Mouse (Mus musculus): ENCODE measurements around the gene Zfp750. TPM values are rescaled to one million over a fixed set of nuclear protein-coding genes. Genes with fewer than 3 reads are reported as not detected.

Zfp750 gene
- total RNA-seq, 2 experiments from 2014 or later = 0.13 TPM; not detected in 1

GRCm38 (mm10) chr11:121475699-121476415 is 43.3 kb downstream of the Zfp750 start:
- peak; percentile 35 for DNase-seq

- DNase-seq = no peak
These were observed 44.3 kb downstream of the Zfp750 start for GRCm38 (mm10) chr11:121474831-121475230.

GRCm38 (mm10) chr11:121467408-121467807 is 51.7 kb downstream of the Zfp750 start:
- no peak for DNase-seq

Other genes starting within 250 kb of the Zfp750 start
- 10 to 100 TPM; 17.9 to 18.4 TPM for gene Wdr45b, start 164.9 kb downstream of the Zfp750 start, total RNA-seq (2021)
- 10 to 100 TPM; 10.4 to 11.6 TPM for gene Rab40b, start 131.1 kb downstream of the Zfp750 start, total RNA-seq (2021)
- 1 to 10 TPM; 3.5 to 4.4 TPM for gene Fn3krp, start 97.9 kb downstream of the Zfp750 start, total RNA-seq (2021)
- 10 to 100 TPM; 12.2 to 13.8 TPM for gene Fn3k, start 84.4 kb downstream of the Zfp750 start, total RNA-seq (2021)
- gene Tbcd, start 67.4 kb downstream of the Zfp750 start, total RNA-seq (2021) = 10 to 100 TPM; 10.2 to 12.5 TPM
- 1 to 10 TPM; 2.4 to 2.5 TPM for gene B3gntl1, start 153.8 kb upstream of the Zfp750 start, total RNA-seq (2021)
- 10 to 100 TPM in 1 of 2 experiments, 1 to 10 TPM in 1; 9.9 to 17.4 TPM for gene Metrnl, start 182.2 kb upstream of the Zfp750 start, total RNA-seq (2021)